Comparison of ENCODE assay signal across 8 mouse cellular contexts in the genomic region with DNA sequence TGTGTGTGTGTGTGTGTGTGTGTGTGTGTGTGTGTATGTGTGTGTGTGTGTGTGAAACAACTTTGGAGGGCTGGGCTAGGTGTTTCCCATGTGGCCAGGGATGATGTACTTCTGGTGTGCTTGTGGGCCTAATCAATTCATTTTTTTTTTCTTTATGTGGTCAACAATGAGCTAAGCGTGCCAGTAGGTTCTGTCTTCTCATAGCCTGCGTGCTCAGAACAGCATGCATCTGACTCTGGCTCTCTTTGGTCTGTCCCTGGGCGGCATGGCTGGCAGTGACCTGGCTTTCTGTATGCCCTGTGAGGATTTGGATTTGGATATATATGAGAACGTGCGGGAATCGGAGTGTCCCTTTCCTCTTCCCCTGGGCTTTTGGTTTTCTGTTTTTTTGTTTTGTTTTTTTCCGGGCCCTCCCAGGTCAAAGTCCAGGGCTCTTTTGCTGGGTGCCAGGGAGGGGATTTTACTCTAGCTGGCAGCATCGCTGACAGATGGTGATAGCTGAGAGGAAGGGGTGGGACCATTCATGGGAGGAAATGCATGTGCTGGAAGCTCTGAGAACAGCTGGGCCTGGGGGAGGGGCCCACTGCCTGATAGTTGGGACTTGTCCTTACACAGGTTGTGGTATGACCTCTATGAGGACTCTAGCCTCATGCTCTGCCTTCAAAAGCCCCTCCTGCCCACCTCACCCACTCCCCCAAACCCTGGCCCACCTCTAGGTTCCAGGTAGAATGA. TPM values are rescaled to one million over a fixed set of nuclear protein-coding genes. Genes with fewer than 3 reads are reported as not detected.
DNase-seq lines count a peak whose midpoint lies in the region; ATAC-seq and TF ChIP-seq lines count a peak whose summit lies in the region.

No protein-coding gene starts in this region.

- WGBS in large intestine, adult 2 months: 9% methylated on average over 8 of the region's 8 CpGs
- 66% methylated on average over 8 of the region's 8 CpGs for WGBS in midbrain, embryonic 12.5 days
- WGBS in thymus, adult 2 months: 18% methylated on average over 8 of the region's 8 CpGs

- H3K36me3 ChIP-seq in midbrain, embryonic 12.5 days: no peaks in the 10 kb centered on the region
- H3K36me3 ChIP-seq in thymus, adult 2 months (ENCODE audit: control insufficient read depth, insufficient read depth, low read length): no peaks in the 10 kb centered on the region

- H3K4me2 ChIP-seq in midbrain, embryonic 12.5 days (replicated peaks): no peak overlapping the region

- H3K9ac ChIP-seq in midbrain, embryonic 12.5 days (replicated peaks): no peak overlapping the region

- no peak for TF ChIP-seq CTCF in thymus, adult 2 months (IDR thresholded peaks at IDR 0.05; ENCODE audit: borderline replicate concordance, control insufficient read depth, extremely low read depth, insufficient read depth, low read length, poor library complexity)

- ATAC-seq in midbrain, embryonic 12.5 days (ENCODE audit: low FRiP score, low read depth): no peak

- peak; percentile 63 to 73 for DNase-seq in spleen, adult 18-20 months
- DNase-seq in spleen, adult 12 weeks (ENCODE audit: low spot score): no peak
- peak; percentile 37 for DNase-seq in embryo, embryonic 9.5 days (ENCODE audit: extremely low spot score)
- peak; percentile 54 to 67 for DNase-seq in heart, postnatal 14 days
- DNase-seq in large intestine, adult 2 months (ENCODE audit: low read depth, low spot score): peak; percentile 72
- peak; percentile 87 for DNase-seq in thymus, adult 2 months
- DNase-seq in cerebellum, postnatal 36 days: no peak

- no peaks in the 10 kb centered on the region for H3K27me3 ChIP-seq in midbrain, embryonic 12.5 days
- no peaks in the 10 kb centered on the region for H3K27me3 ChIP-seq in thymus, adult 2 months (ENCODE audit: control insufficient read depth, insufficient read depth, low read length)

- peaks cover 9% of the 10 kb centered on the region; the same call in 1 of the 2 replicates for H3K4me1 ChIP-seq in midbrain, embryonic 12.5 days
- peaks cover 33% of the 10 kb centered on the region for H3K4me1 ChIP-seq in thymus, adult 2 months (replicated peaks; ENCODE audit: control insufficient read depth, insufficient read depth, low read length)

- no peak overlapping the region for H3K4me3 ChIP-seq in midbrain, embryonic 12.5 days
- no peak overlapping the region for H3K4me3 ChIP-seq in thymus, adult 2 months (ENCODE audit: control insufficient read depth, insufficient read depth, low read length)

- intact Hi-C loops in heart, postnatal 14 days (cut with DNase I): no loop called here

- H3K9me3 ChIP-seq in midbrain, embryonic 12.5 days: no peaks in the 10 kb centered on the region

- TF ChIP-seq POLR2A in thymus, adult 2 months (IDR thresholded peaks at IDR 0.05; ENCODE audit: control insufficient read depth, extremely low read depth, insufficient read depth, low read length, poor library complexity): 0 out of 2 replicates have a peak, but pooled peaks have one; percentile 41

- 0 out of 2 replicates have a peak overlapping the region, but pooled peaks have one; percentile 39 for H3K27ac ChIP-seq in midbrain, embryonic 12.5 days (replicated peaks)
- H3K27ac ChIP-seq in thymus, adult 2 months (ENCODE audit: control insufficient read depth, insufficient read depth, low read length): peak overlapping the region; percentile 77

RNA-seq across cellular contexts. Expression of gene Tnip1, which starts 10.9 kb away (rescaled TPM):
- total RNA-seq in heart, postnatal 14 days (2021): 10 to 100 TPM; 27.7 to 30.4 TPM
- 49.6 and 88.0 TPM in 2 replicates for polyA plus RNA-seq in large intestine, adult 2 months (2012; rRNA removed)
- polyA plus RNA-seq in midbrain, embryonic 12.5 days (2016; fragmentation: Nextera tagmentation; extraction: Ambion mirVana): 12.6 and 13.6 TPM in 2 replicates
- polyA plus RNA-seq in thymus, adult 2 months (2012; rRNA removed): 114 and 121 TPM in 2 replicates

RNA-seq across cellular contexts. Expression of gene Anxa6, which starts 59.6 kb away (rescaled TPM):
- 100 to 1,000 TPM; 252 to 259 TPM for total RNA-seq in heart, postnatal 14 days (2021)
- 46.6 and 51.9 TPM in 2 replicates for polyA plus RNA-seq in large intestine, adult 2 months (2012; rRNA removed)
- polyA plus RNA-seq in midbrain, embryonic 12.5 days (2016; fragmentation: Nextera tagmentation; extraction: Ambion mirVana): 65.1 and 82.3 TPM in 2 replicates
- 121 and 130 TPM in 2 replicates for polyA plus RNA-seq in thymus, adult 2 months (2012; rRNA removed)

Comparison
In these comparisons a context has a peak if more than half of its experiments do, and no peak if none do; other contexts are left out.
1. DNase-seq: peak in spleen, adult 18-20 months (2 of 2), embryo, embryonic 9.5 days (single experiment), heart, postnatal 14 days (2 of 2), large intestine, adult 2 months (single experiment) and thymus, adult 2 months (single experiment); none in spleen, adult 12 weeks (single experiment) and cerebellum, postnatal 36 days (0 of 2).